Mouse (Mus musculus): Measurements from ENCODE around the gene Ift57. TPM values are rescaled to one million over a fixed set of nuclear protein-coding genes. Genes with fewer than 3 reads are reported as not detected.
A peak's percentile ranks its signal among the peaks of the same experiment; 100 is the strongest.

Gene Ift57
- total RNA-seq, 2 experiments from 2014 or later = 13.5 to 14.2 TPM

GRCm38 (mm10) chr16:49792446-49792878 is 93.4 kb downstream of the Ift57 start:
- peak; percentile 63 to 73 for DNase-seq

DNA sequence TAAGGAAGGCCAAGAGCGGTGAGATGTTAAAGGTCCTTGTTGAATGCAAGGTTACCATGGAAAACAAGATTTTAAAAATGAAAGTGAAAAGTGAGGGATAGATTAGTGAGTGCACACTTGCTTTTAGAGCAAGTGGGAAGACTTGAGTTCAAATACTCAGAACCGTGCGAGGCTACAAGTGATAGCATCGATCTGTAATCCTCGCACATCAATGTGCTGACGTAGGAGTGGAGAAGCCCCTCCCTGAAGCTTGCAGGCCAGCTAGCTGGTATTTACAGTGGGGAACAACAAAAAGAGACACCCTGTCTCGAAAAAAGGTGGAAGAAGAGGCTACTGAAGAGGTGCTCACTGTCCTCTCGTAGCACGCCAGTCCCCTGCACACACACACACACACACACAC is 94.6 kb downstream of the Ift57 start:
- no peak for DNase-seq

DNA sequence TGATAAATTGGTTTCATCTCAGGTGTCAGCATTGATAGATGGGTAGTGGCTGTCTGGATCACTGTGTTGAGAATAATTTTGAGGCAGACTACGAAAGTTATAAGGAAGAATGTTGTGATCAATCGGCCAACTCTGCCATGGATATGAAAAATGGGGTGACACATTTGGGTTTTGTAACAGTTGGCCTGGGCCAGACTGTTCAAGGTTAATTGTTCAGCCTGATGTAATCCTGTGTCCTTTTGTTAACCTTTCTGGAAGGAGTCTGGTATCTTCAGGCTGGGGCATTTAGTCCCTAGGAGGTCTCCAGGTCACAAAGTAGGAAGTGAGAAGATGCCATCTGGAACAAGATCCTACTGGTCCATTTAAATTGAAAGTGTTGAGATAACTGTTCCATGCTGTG is 97.2 kb downstream of the Ift57 start:
- no peak for DNase-seq

DNA sequence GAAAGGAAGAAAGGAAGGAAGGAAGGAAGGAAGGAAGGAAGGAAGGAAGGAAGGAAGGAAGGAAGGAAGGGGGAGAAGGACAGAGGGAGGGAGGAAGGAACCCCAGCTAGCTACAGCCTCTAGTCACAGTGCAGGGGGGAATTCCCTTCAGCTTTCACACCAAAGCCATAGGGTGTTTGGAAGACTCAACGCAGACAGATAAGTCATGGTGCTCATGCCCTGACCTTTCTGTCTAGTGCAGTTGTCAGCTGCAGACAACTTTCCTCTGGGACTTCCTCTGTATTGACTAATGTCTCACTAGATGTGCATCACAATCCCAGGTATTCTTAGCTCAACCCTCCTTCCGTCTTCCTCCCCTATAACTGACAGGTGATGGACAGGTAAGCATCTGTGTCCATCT is 97.9 kb downstream of the Ift57 start:
- no peak for DNase-seq

DNA sequence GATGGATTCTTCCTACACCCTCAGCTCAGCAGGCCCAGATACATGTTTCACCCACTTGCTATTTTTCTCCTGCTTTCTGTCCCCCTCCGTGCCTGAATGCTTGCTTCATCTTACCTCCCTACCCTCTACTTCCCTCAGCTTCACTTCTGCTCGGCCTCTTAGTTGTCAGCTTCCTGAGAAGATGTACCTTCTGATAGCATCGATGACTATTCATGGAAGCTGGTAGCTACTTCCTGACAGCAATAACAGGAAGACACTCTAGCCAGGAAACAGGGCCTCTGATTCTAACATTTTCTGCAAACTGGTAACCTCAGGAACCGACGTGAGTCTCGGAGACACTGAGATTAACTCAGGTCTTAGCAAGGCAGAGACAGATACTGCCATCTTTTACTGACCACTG is 99.8 kb downstream of the Ift57 start:
- peak in 1 of 2 experiments; percentile 46 for DNase-seq

DNA sequence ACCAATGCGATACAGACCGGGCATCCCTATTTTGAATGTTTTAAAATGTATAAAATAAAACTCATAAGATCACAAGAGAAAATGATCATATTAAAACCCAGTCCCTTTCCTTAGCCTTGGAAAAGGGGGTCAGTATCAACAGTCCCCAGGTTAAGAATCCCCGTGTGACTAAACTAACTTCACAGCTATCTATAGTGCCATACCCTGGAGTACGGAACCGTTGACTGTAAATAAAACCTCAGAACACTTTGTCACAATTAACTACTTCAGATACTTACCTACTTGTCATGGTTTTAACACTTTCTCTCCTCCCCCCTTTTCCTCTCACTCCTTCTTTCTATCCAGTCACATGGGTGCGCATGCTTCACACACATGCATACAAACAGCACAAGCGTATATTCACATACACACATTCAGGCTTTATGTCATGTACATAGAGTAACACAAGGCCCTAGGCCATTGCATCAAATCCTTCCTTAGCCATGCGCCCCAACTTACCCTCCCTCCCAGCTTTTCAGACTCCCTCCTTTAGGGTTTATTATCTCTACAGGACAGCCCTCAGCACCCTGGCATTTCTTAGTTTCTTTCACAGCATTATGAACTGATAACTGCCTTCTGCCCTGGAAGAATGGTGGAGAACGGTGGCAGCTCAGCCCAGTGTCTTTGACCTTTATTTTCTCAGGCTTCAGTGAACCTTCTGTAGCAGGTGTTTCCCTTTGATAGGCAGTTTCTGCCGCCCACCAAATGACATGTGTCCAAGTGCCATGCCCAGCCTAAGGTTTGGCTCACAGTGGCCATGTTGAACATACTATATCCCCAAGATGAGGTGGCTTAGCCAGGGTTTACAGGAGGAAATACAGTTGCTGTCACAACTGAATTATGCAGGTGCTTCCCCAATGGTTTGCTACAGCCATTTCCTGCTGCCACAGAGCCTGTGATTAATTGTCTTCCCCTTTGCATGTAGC is 100.8 kb downstream of the Ift57 start, which contains the start of gene Cd47:
TSS of gene Cd47 (plus strand) at position 937 of the 965 bp plus-strand sequence.
- peak in 1 of 2 experiments; percentile 26 for DNase-seq

- no peak for DNase-seq
Measured at GRCm38 (mm10) chr16:49800996-49801395, 102.0 kb downstream of the Ift57 start.

DNA sequence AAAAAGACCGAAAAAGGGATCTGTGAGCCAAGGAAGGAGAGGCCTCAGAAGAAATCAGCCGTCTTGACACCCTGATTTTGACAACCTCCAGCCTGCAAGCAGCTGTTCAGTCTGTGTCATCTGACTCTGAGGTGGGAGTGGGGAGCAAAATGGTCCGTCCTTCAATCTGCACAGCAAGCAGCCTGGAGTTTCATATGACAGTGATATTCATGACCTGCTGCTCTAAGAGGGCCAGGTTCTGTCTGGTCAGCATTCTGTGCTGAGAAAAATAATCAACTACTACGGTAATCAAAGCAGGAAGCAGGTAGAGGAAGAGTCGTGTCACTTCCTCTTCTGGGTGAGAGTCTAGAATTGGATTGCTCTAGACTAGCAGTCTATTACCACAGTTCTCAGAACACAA is 102.4 kb downstream of the Ift57 start:
- DNase-seq = no peak

DNA sequence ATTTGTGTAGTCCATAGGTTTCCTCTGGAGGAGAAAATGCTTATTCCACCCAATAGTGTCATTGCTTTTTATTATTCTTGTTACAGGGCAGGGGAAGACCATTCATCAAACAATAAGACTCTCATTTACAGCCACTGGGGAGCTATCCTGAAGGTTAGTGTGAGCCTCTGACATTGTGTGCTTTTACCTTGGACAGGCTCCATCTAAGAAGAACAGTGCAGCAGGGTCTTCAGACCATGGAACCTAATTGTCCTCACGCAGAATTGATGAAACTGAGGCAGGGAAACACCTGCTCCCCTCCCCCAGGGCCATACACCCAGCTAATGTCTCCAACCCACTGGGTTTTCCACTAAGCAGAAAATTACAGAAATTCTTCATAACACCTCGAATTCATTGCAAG is 104.0 kb downstream of the Ift57 start:
- DNase-seq = no peak

- peak in 1 of 2 experiments; percentile 49 for DNase-seq
Measured at GRCm38 (mm10) chr16:49803932-49804461, 105.0 kb downstream of the Ift57 start.

DNA sequence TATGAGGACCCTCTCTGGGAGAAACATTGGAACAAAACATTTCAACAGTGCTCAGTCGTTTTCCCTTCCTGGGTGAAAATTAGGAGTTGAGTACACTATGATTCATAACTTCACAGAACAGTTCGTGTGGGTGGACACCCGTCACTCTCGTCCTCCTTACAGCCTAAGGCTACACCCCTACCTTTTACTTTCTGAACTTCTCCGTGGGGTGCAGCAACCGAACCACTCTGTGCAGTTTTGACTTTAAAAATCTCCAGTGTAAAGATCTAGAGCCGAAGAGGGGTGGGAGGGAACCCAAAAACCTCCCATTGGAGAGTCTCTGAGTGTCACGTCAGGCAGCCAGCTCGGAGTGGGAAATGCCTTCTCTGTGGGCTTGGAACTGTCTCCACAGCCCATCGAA is 107.9 kb downstream of the Ift57 start:
- no peak for DNase-seq

DNA sequence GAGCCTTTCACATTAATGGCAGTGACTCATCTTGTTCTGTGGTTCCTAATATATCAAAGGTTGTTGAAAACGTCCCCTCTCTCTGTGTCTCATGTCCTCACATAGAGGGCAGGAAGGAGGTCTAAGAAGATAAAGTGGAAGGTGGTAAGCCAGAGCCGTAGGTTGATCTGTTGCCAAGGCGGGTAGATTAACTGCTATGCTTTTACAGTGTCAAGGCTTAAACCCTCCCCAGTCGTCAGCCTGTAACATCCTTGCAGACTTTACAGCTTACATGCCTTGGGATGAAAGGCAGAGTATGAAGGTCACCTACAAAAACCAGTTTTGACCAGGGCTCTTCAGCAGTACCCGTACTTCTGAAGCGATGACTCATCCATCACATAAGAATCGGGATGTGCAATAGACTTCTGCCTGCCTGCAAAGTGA is 108.4 kb downstream of the Ift57 start:
- DNase-seq = no peak

GRCm38 (mm10) chr16:49807862-49808430 is 108.9 kb downstream of the Ift57 start:
- no peak for DNase-seq

GRCm38 (mm10) chr16:49811897-49812296 is 112.9 kb downstream of the Ift57 start:
- DNase-seq = no peak

- no peak for DNase-seq
Measured at GRCm38 (mm10) chr16:49812821-49813616, 114.0 kb downstream of the Ift57 start.

GRCm38 (mm10) chr16:49814419-49814818 is 115.4 kb downstream of the Ift57 start:
- no peak for DNase-seq

Other genes with a start within 250 kb of the Ift57 start
- gene Cd47, start 101.3 kb downstream of the Ift57 start, total RNA-seq (2021) = 10 to 100 TPM; 79.4 to 84.7 TPM